Mouse (Mus musculus): ENCODE measurements around the gene Hist2h2bb. TPM values are rescaled to one million over a fixed set of nuclear protein-coding genes. Genes with fewer than 3 reads are reported as not detected.
"Not testable (repeated sequence)": the region's sequence is repeated elsewhere in the genome, so short reads cannot be mapped to it uniquely, and the experiment has no call there.

Gene Hist2h2bb
- polyA plus RNA-seq, 1 experiment = 6.7 TPM

- Histone ChIP-seq H3K4me3 (ENCODE audit: insufficient read depth, low read length) (no peak overlapping the region), H3K27ac (ENCODE audit: insufficient read depth, low read length) (no peak overlapping the region), H3K4me1 (ENCODE audit: control insufficient read depth, insufficient read depth, low read length) (no peaks in the 10 kb centered on the region)
- TF ChIP-seq POLR2A (IDR thresholded peaks at IDR 0.05; ENCODE audit: extremely low read depth, insufficient read depth, low read length) (no peak), CTCF (IDR thresholded peaks at IDR 0.05; ENCODE audit: extremely low read depth, insufficient read depth, low read length) (no peak)
These were observed 39.1 kb upstream of the Hist2h2bb start for GRCm38 (mm10) chr3:96230404-96230803.

GRCm38 (mm10) chr3:96230910-96231757 is 38.4 kb upstream of the Hist2h2bb start:
- no peak overlapping the region for H3K4me3 ChIP-seq (ENCODE audit: insufficient read depth, low read length)
- TF ChIP-seq POLR2A (IDR thresholded peaks at IDR 0.05; ENCODE audit: extremely low read depth, insufficient read depth, low read length) (no peak), CTCF (IDR thresholded peaks at IDR 0.05; ENCODE audit: extremely low read depth, insufficient read depth, low read length) (no peak)
- H3K4me1 ChIP-seq (ENCODE audit: control insufficient read depth, insufficient read depth, low read length) = no peaks in the 10 kb centered on the region
- no peak overlapping the region for H3K27ac ChIP-seq (ENCODE audit: insufficient read depth, low read length)

GRCm38 (mm10) chr3:96231758-96232120 is 37.8 kb upstream of the Hist2h2bb start:
- Histone ChIP-seq H3K4me3 (ENCODE audit: insufficient read depth, low read length) (no peak overlapping the region), H3K27ac (ENCODE audit: insufficient read depth, low read length) (no peak overlapping the region), H3K4me1 (ENCODE audit: control insufficient read depth, insufficient read depth, low read length) (no peaks in the 10 kb centered on the region)
- TF ChIP-seq CTCF (IDR thresholded peaks at IDR 0.05; ENCODE audit: extremely low read depth, insufficient read depth, low read length) (no peak), POLR2A (IDR thresholded peaks at IDR 0.05; ENCODE audit: extremely low read depth, insufficient read depth, low read length) (no peak)

GRCm38 (mm10) chr3:96234914-96235313 is 34.6 kb upstream of the Hist2h2bb start:
- Histone ChIP-seq H3K27ac (ENCODE audit: insufficient read depth, low read length) (no peak overlapping the region), H3K4me1 (ENCODE audit: control insufficient read depth, insufficient read depth, low read length) (peaks cover 2% of the 10 kb centered on the region; the same call in 1 of the 2 replicates), H3K4me3 (ENCODE audit: insufficient read depth, low read length) (no peak overlapping the region)
- TF ChIP-seq CTCF (IDR thresholded peaks at IDR 0.05; ENCODE audit: extremely low read depth, insufficient read depth, low read length) = no peak
- no peak for TF ChIP-seq POLR2A (IDR thresholded peaks at IDR 0.05; ENCODE audit: extremely low read depth, insufficient read depth, low read length)

- TF ChIP-seq CTCF (IDR thresholded peaks at IDR 0.05; ENCODE audit: extremely low read depth, insufficient read depth, low read length) (no peak), POLR2A (IDR thresholded peaks at IDR 0.05; ENCODE audit: extremely low read depth, insufficient read depth, low read length) (no peak)
- H3K4me3 ChIP-seq (ENCODE audit: insufficient read depth, low read length) = no peak overlapping the region
- peaks cover 3% of the 10 kb centered on the region; the same call in 1 of the 2 replicates for H3K4me1 ChIP-seq (ENCODE audit: control insufficient read depth, insufficient read depth, low read length)
- no peak overlapping the region for H3K27ac ChIP-seq (ENCODE audit: insufficient read depth, low read length)
These were observed 33.7 kb upstream of the Hist2h2bb start for GRCm38 (mm10) chr3:96235836-96236235.

- TF ChIP-seq POLR2A (IDR thresholded peaks at IDR 0.05; ENCODE audit: extremely low read depth, insufficient read depth, low read length) (no peak), CTCF (IDR thresholded peaks at IDR 0.05; ENCODE audit: extremely low read depth, insufficient read depth, low read length) (no peak)
- Histone ChIP-seq H3K4me1 (ENCODE audit: control insufficient read depth, insufficient read depth, low read length) (peaks cover 4% of the 10 kb centered on the region; the same call in 1 of the 2 replicates), H3K4me3 (ENCODE audit: insufficient read depth, low read length) (no peak overlapping the region), H3K27ac (ENCODE audit: insufficient read depth, low read length) (no peak overlapping the region)
These were observed 32.7 kb upstream of the Hist2h2bb start for GRCm38 (mm10) chr3:96236834-96237334.

GRCm38 (mm10) chr3:96237335-96237903 is 32.1 kb upstream of the Hist2h2bb start:
- no peak overlapping the region for H3K4me3 ChIP-seq (ENCODE audit: insufficient read depth, low read length)
- peaks cover 4% of the 10 kb centered on the region; the same call in 1 of the 2 replicates for H3K4me1 ChIP-seq (ENCODE audit: control insufficient read depth, insufficient read depth, low read length)
- H3K27ac ChIP-seq (ENCODE audit: insufficient read depth, low read length) = no peak overlapping the region
- no peak for TF ChIP-seq POLR2A (IDR thresholded peaks at IDR 0.05; ENCODE audit: extremely low read depth, insufficient read depth, low read length)
- TF ChIP-seq CTCF (IDR thresholded peaks at IDR 0.05; ENCODE audit: extremely low read depth, insufficient read depth, low read length) = no peak

- H3K27ac ChIP-seq (ENCODE audit: insufficient read depth, low read length) = no peak overlapping the region
These were observed 31.5 kb upstream of the Hist2h2bb start for GRCm38 (mm10) chr3:96237904-96238511.

GRCm38 (mm10) chr3:96238954-96239793 is 30.4 kb upstream of the Hist2h2bb start, which contains the start of gene Hist2h3c2:
TSS of gene Hist2h3c2 (minus strand) at chr3:96239127.
- not testable (repeated sequence) for H3K4me1 ChIP-seq (ENCODE audit: control insufficient read depth, insufficient read depth, low read length)
- peak within 1 kb of the TSS; percentile 77; the same call in 1 of the 2 replicates for H3K27ac ChIP-seq (ENCODE audit: insufficient read depth, low read length)

More at GRCm38 (mm10) chr3:96237904-96238511, 31.5 kb upstream of the Hist2h2bb start:
- Histone ChIP-seq H3K4me1 (ENCODE audit: control insufficient read depth, insufficient read depth, low read length) (peaks cover 4% of the 10 kb centered on the region; the same call in 1 of the 2 replicates), H3K4me3 (ENCODE audit: insufficient read depth, low read length) (no peak overlapping the region)
- TF ChIP-seq POLR2A (IDR thresholded peaks at IDR 0.05; ENCODE audit: extremely low read depth, insufficient read depth, low read length) (no peak), CTCF (IDR thresholded peaks at IDR 0.05; ENCODE audit: extremely low read depth, insufficient read depth, low read length) (no peak)

More at GRCm38 (mm10) chr3:96238954-96239793, 30.4 kb upstream of the Hist2h2bb start, which contains the start of gene Hist2h3c2:
- peak within 1 kb of the TSS; percentile 69 for H3K4me3 ChIP-seq (ENCODE audit: insufficient read depth, low read length)
